In genomic region chr4:127243552-127243951, GRCm38 (mm10) we compare ENCODE assay signal across 8 mouse cellular contexts. TPM values are rescaled to one million over a fixed set of nuclear protein-coding genes. Genes with fewer than 3 reads are reported as not detected.
DNase-seq lines count a peak whose midpoint lies in the region; ATAC-seq and TF ChIP-seq lines count a peak whose summit lies in the region.

Gene Smim12 (plus strand): TSS chr4:127243784.

- peaks cover 6% of the 10 kb centered on the region; the same call in 1 of the 2 replicates for H3K27me3 ChIP-seq in hindbrain, embryonic 10.5 days (ENCODE audit: insufficient read depth, poor library complexity, severe bottlenecking)
- no peaks in the 10 kb centered on the region for H3K27me3 ChIP-seq in lung, postnatal 0 days (replicated peaks; ENCODE audit: insufficient read depth, low read length)

- peak; percentile 93 for TF ChIP-seq CTCF in lung, postnatal 0 days (IDR thresholded peaks at IDR 0.05)

- DNase-seq in MN1 (ENCODE audit: low spot score): peak; percentile 97
- DNase-seq in cerebellum, adult 9-10 months: peak; percentile 99
- DNase-seq in hindbrain, embryonic 10.5 days (ENCODE audit: low spot score): peak; percentile 98
- DNase-seq in layer of hippocampus, adult 9-11 months: peak; percentile 98
- peak; percentile 99 for DNase-seq in lung, postnatal 0 days (ENCODE audit: low spot score)
- DNase-seq in ovary, postnatal 14 days (ENCODE audit: low spot score): peak; percentile 100
- DNase-seq in thymus, postnatal 14 days: peak; percentile 99

- H3K9ac ChIP-seq in lung, postnatal 0 days (replicated peaks; ENCODE audit: low read depth): peak within 1 kb of the TSS; percentile 91

- no peaks in the 10 kb centered on the region for H3K9me3 ChIP-seq in hindbrain, embryonic 10.5 days
- no peaks in the 10 kb centered on the region for H3K9me3 ChIP-seq in lung, postnatal 0 days (ENCODE audit: low read length)

- peaks cover 20% of the 10 kb centered on the region for H3K4me1 ChIP-seq in hindbrain, embryonic 10.5 days (replicated peaks)
- H3K4me1 ChIP-seq in lung, postnatal 0 days (ENCODE audit: insufficient read depth, low read depth, low read length): peaks cover 8% of the 10 kb centered on the region

- peak; percentile 84 for ATAC-seq in frontal cortex, adult (ENCODE audit: low TSS enrichment)
- peak; percentile 99 for ATAC-seq in lung, postnatal 0 days

- H3K36me3 ChIP-seq in hindbrain, embryonic 10.5 days: peaks cover 21% of the 10 kb centered on the region
- H3K36me3 ChIP-seq in lung, postnatal 0 days (ENCODE audit: insufficient read depth, low read length): no peaks in the 10 kb centered on the region

- under 1% methylated on average over 29 of the region's 29 CpGs for WGBS in hindbrain, embryonic 10.5 days
- WGBS in lung, postnatal 0 days: under 1% methylated on average over 28 of the region's 29 CpGs

- TF ChIP-seq EP300 in lung, postnatal 0 days (IDR thresholded peaks at IDR 0.05): no peak

- H3K4me3 ChIP-seq in hindbrain, embryonic 10.5 days: peak within 1 kb of the TSS; percentile 96
- H3K4me3 ChIP-seq in lung, postnatal 0 days (ENCODE audit: low read depth, low read length): peak within 1 kb of the TSS; percentile 98

- H3K27ac ChIP-seq in hindbrain, embryonic 10.5 days: peak within 1 kb of the TSS; percentile 93
- H3K27ac ChIP-seq in lung, postnatal 0 days (ENCODE audit: low read length): peak within 1 kb of the TSS; percentile 39; the same call in 1 of the 2 replicates

- H3K4me2 ChIP-seq in lung, postnatal 0 days (replicated peaks; ENCODE audit: low read depth, low read length): peak within 1 kb of the TSS; percentile 91

RNA-seq across cellular contexts. Expression of gene Smim12, which starts in this region (rescaled TPM):
- polyA plus RNA-seq in hindbrain, embryonic 10.5 days (2016; fragmentation: Nextera tagmentation; extraction: Ambion mirVana): 78.7 and 81.1 TPM in 2 replicates
- polyA plus RNA-seq in lung, postnatal 0 days (2015; fragmentation: Nextera tagmentation; extraction: Ambion mirVana): 60.4 and 66.1 TPM in 2 replicates

Comparison
In these comparisons a context has a peak if more than half of its experiments do, and no peak if none do; other contexts are left out.
1. Peak in every context shown above with its lines: DNase-seq, ATAC-seq, H3K4me3 ChIP-seq and H3K27ac ChIP-seq.